Mouse (Mus musculus): Measurements from ENCODE around the gene Lmo2. TPM values are rescaled to one million over a fixed set of nuclear protein-coding genes. Genes with fewer than 3 reads are reported as not detected.

Lmo2 gene
- polyA plus RNA-seq, 1 experiment from 2014 or later = 10.6 TPM

DNA sequence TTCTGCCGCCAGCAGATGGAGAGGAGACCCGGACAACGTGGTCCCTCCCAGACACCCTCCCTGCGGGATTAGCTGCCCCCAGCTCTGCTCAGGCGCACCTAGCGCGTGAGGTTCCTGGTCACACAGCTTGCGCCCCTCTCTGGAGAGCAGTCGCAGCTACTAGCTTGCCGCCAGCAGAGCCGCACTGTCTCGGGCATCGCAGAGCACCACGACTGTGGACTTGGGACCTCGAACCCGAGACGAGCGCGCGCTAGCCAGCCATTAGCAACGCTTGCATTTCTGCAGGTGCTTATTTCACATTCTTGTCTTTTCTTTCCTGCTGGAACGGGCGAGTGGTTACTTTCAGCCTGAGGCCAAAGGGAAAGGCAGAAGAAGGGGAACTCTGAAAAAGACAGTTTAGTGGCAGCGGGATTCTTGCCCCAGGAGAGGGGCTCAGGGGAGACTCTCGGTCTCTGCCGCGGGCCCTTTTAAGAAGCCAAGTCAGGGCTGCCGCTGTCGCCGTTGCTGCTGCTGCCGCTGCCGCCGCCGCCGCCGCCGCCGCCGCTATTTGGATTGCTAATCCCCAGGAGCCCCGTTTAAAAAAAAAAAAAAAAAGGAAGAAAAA is 11.8 kb downstream of the Lmo2 start:
- Histone ChIP-seq H3K27ac (replicated peaks) (0 out of 2 replicates have a peak overlapping the region, but pooled peaks have one; percentile 19), H3K9ac (ENCODE audit: low read length) (peak overlapping the region; percentile 61; the same call in 1 of the 2 replicates), H3K36me3 (ENCODE audit: control insufficient read depth, insufficient read depth, low read length) (no peaks in the 10 kb centered on the region), H3K9me3 (ENCODE audit: control insufficient read depth, low read length) (no peaks in the 10 kb centered on the region), H3K4me1 (replicated peaks; ENCODE audit: control insufficient read depth, insufficient read depth) (no peaks in the 10 kb centered on the region), H3K4me2 (replicated peaks; ENCODE audit: low read depth) (peak overlapping the region; percentile 65), H3K4me3 (ENCODE audit: low read depth, low read length) (peak overlapping the region; percentile 76), H3K27me3 (ENCODE audit: control insufficient read depth, insufficient read depth, low read length) (no peaks in the 10 kb centered on the region)
- peak; percentile 60 for DNase-seq (ENCODE audit: low spot score)
- peak; percentile 58 for TF ChIP-seq CTCF (IDR thresholded peaks at IDR 0.05; ENCODE audit: low read depth)
- no peak for TF ChIP-seq EP300 (optimal IDR thresholded peaks at IDR 0.05)
- ATAC-seq (ENCODE audit: low FRiP score, low TSS enrichment) = peak; percentile 82
- under 1% methylated on average over 40 of the region's 40 CpGs for WGBS

DNA sequence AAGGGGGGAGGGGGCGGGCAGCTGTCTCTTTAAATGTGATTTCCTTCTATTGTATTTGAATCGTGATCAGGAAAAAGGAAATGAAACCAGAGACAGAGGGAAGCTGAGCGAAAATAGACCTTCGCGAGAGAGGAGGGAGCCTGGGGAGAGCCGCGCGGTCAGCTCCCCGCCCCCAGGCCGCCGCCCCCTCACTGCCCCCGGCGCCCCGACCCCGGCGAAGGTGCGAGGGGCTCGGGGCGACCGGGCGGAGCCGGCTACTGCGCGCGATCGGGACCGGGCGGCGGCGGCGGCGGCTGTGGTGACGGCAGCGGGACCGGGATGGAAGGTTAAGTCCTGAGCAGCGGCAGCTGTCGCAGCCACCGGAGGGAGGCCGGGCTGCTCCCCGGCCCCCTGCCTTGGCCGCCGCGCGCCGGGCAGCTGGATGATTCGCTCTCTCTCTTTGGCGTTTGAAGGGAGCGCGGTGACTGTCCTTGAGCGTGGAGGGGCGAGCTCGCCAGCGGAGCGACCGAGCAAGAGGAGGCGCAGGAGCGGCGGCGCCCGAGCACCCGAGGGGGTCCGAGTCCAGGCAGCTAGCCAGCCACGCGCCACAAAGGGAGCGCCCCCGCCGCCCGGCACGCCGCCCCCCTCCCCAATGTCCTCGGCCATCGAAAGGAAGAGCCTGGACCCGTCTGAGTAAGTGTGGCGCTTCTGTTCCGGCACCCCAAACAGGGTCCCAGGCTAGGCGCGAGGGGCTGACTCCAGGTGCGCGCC is 12.4 kb downstream of the Lmo2 start:
- no peaks in the 10 kb centered on the region for H3K36me3 ChIP-seq (ENCODE audit: control insufficient read depth, insufficient read depth, low read length)
- peak overlapping the region; percentile 63 for H3K27ac ChIP-seq (replicated peaks)
- WGBS = under 1% methylated on average over 52 of the region's 79 CpGs
- peak overlapping the region; percentile 61 for H3K9ac ChIP-seq (ENCODE audit: low read length)
- no peaks in the 10 kb centered on the region for H3K4me1 ChIP-seq (replicated peaks; ENCODE audit: control insufficient read depth, insufficient read depth)
- DNase-seq (ENCODE audit: low spot score) (peak; percentile 52), ATAC-seq (ENCODE audit: low FRiP score, low TSS enrichment) (peak; percentile 53)
- peak overlapping the region; percentile 65 for H3K4me2 ChIP-seq (replicated peaks; ENCODE audit: low read depth)
- H3K4me3 ChIP-seq (ENCODE audit: low read depth, low read length) = peak overlapping the region; percentile 76
- no peaks in the 10 kb centered on the region for H3K9me3 ChIP-seq (ENCODE audit: control insufficient read depth, low read length)
- H3K27me3 ChIP-seq (ENCODE audit: control insufficient read depth, insufficient read depth, low read length) = no peaks in the 10 kb centered on the region
- TF ChIP-seq CTCF (IDR thresholded peaks at IDR 0.05; ENCODE audit: low read depth) = no peak
- no peak for TF ChIP-seq EP300 (optimal IDR thresholded peaks at IDR 0.05)

DNA sequence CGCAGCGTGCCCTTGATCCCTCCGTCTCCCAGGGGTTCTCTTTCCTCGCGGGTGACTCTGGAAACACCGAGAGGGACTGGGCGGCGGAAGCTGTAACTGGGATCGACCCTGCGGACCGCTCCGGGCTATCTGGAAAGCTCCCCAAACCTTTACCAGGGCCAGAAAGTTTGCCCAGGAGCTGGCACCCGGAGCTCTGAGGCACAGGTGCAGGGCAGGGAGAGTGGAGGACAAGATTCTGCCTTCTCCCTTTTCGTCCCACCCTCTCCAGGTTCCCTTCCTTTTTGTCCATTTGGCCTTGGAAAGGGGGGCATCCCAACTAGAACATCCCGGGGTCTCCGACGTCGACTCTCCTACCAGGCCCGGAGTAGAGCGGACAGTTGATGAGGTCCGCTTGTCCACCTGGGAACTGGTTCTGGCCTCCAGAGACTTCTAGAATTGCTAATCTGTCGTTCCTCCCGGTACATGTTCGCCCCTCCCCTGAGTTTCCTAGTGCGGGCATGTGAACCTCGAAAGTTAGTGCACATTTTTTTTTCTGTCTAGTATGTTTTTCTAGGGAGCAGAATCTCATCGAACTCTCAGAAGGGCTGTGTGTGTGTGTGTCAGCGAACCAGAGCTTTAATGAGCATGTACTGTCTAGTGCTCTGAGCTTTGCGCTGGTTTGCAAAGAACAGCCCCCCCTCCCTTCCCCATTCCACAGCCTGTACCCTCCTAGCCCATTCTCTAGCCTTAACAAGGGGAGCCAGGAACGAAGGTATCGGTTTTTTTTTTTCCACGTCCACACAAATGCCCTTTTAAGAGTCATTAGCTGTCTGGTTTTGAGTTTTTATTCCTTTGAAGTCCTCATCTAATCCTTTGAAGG is 13.2 kb downstream of the Lmo2 start:
- H3K9ac ChIP-seq (ENCODE audit: low read length) = peak overlapping the region; percentile 61
- ATAC-seq (ENCODE audit: low FRiP score, low TSS enrichment) (peak; percentile 30; the same call in 1 of the 2 replicates), DNase-seq (ENCODE audit: low spot score) (peak; percentile 16)
- no peaks in the 10 kb centered on the region for H3K4me1 ChIP-seq (replicated peaks; ENCODE audit: control insufficient read depth, insufficient read depth)
- TF ChIP-seq CTCF (IDR thresholded peaks at IDR 0.05; ENCODE audit: low read depth) (no peak), EP300 (optimal IDR thresholded peaks at IDR 0.05) (no peak)
- H3K4me2 ChIP-seq (replicated peaks; ENCODE audit: low read depth) = peak overlapping the region; percentile 65
- no peaks in the 10 kb centered on the region for H3K27me3 ChIP-seq (ENCODE audit: control insufficient read depth, insufficient read depth, low read length)
- 4% methylated on average over 32 of the region's 32 CpGs for WGBS
- H3K27ac ChIP-seq (replicated peaks) = peak overlapping the region; percentile 63
- peak overlapping the region; percentile 76 for H3K4me3 ChIP-seq (ENCODE audit: low read depth, low read length)
- no peaks in the 10 kb centered on the region for H3K9me3 ChIP-seq (ENCODE audit: control insufficient read depth, low read length)
- H3K36me3 ChIP-seq (ENCODE audit: control insufficient read depth, insufficient read depth, low read length) = no peaks in the 10 kb centered on the region

DNA sequence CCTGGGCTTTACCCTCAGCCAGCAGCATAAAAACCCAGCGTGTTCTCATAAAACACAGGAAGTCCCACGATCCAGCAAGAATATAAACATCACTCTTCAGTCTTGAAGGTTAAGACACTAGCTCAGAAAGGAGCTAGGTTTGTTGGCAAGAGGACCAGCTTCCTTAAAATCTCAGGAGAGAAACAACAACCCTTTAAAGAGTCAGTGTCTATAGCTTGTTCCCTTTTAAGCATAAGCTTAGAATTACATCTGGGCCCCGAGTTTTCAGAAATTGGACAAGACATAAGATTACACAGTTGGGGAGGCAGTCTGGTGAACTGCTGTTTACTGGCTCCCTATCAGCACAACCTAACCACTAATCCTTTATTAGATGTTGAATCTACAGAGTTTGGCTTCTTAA is 14.1 kb downstream of the Lmo2 start:
- ATAC-seq (ENCODE audit: low FRiP score, low TSS enrichment) (no peak), DNase-seq (ENCODE audit: low spot score) (no peak)
- Histone ChIP-seq H3K4me2 (replicated peaks; ENCODE audit: low read depth) (no peak overlapping the region), H3K27ac (replicated peaks) (no peak overlapping the region), H3K4me3 (ENCODE audit: low read depth, low read length) (no peak overlapping the region), H3K27me3 (ENCODE audit: control insufficient read depth, insufficient read depth, low read length) (no peaks in the 10 kb centered on the region), H3K9me3 (ENCODE audit: control insufficient read depth, low read length) (no peaks in the 10 kb centered on the region), H3K4me1 (replicated peaks; ENCODE audit: control insufficient read depth, insufficient read depth) (no peaks in the 10 kb centered on the region), H3K9ac (ENCODE audit: low read length) (no peak overlapping the region), H3K36me3 (ENCODE audit: control insufficient read depth, insufficient read depth, low read length) (no peaks in the 10 kb centered on the region)
- TF ChIP-seq CTCF (IDR thresholded peaks at IDR 0.05; ENCODE audit: low read depth) (no peak), EP300 (optimal IDR thresholded peaks at IDR 0.05) (no peak)
- 25% methylated on average over 3 of the region's 3 CpGs for WGBS

DNA sequence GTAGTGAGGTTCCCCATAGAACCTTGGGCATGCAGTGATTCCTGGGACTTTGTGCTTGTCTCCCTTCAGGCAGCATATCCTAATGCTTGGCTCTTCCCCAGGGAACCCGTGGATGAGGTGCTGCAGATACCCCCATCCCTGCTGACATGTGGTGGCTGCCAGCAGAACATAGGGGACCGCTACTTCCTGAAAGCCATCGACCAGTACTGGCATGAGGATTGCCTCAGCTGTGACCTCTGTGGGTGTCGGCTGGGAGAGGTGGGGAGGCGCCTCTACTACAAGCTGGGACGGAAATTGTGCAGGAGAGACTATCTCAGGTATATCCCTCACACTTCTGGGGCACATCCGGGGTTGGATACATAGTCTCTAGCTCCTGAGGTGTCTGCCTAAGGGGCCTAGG is 18.1 kb downstream of the Lmo2 start:
- no peak for TF ChIP-seq EP300 (optimal IDR thresholded peaks at IDR 0.05)
- TF ChIP-seq CTCF (IDR thresholded peaks at IDR 0.05; ENCODE audit: low read depth) = no peak
- H3K36me3 ChIP-seq (ENCODE audit: control insufficient read depth, insufficient read depth, low read length) = no peaks in the 10 kb centered on the region
- H3K27me3 ChIP-seq (ENCODE audit: control insufficient read depth, insufficient read depth, low read length) = no peaks in the 10 kb centered on the region
- DNase-seq (ENCODE audit: low spot score) (no peak), ATAC-seq (ENCODE audit: low FRiP score, low TSS enrichment) (no peak)
- H3K4me2 ChIP-seq (replicated peaks; ENCODE audit: low read depth) = no peak overlapping the region
- WGBS = 58% methylated on average over 7 of the region's 7 CpGs
- H3K4me3 ChIP-seq (ENCODE audit: low read depth, low read length) = no peak overlapping the region
- no peak overlapping the region for H3K9ac ChIP-seq (ENCODE audit: low read length)
- no peak overlapping the region for H3K27ac ChIP-seq (replicated peaks)
- H3K4me1 ChIP-seq (replicated peaks; ENCODE audit: control insufficient read depth, insufficient read depth) = no peaks in the 10 kb centered on the region
- H3K9me3 ChIP-seq (ENCODE audit: control insufficient read depth, low read length) = no peaks in the 10 kb centered on the region
